Mouse (Mus musculus) brain, embryonic 14.5 days (tissue): ENCODE data around the gene Sh3kbp1.

Experiments used
- CTCF ChIP-seq: fragments of 200-500 bp; IDR thresholded peaks from 2 replicates; pipeline ENCODE4 v1.5.1; 2012; ENCODE audit warnings: inconsistent platforms, mild to moderate bottlenecking, moderate library complexity, borderline replicate concordance; ENCODE audit not compliant: insufficient read depth, insufficient read length; ENCODE audit errors: extremely low read depth
- POLR2A ChIP-seq: fragments of 200-500 bp; IDR thresholded peaks from 2 replicates; pipeline ENCODE4 v1.6.1; 2012; ENCODE audit warnings: mild to moderate bottlenecking, inconsistent platforms, borderline replicate concordance; ENCODE audit not compliant: poor library complexity, insufficient read depth, insufficient read length, severe bottlenecking; ENCODE audit errors: extremely low read depth

DNA sequence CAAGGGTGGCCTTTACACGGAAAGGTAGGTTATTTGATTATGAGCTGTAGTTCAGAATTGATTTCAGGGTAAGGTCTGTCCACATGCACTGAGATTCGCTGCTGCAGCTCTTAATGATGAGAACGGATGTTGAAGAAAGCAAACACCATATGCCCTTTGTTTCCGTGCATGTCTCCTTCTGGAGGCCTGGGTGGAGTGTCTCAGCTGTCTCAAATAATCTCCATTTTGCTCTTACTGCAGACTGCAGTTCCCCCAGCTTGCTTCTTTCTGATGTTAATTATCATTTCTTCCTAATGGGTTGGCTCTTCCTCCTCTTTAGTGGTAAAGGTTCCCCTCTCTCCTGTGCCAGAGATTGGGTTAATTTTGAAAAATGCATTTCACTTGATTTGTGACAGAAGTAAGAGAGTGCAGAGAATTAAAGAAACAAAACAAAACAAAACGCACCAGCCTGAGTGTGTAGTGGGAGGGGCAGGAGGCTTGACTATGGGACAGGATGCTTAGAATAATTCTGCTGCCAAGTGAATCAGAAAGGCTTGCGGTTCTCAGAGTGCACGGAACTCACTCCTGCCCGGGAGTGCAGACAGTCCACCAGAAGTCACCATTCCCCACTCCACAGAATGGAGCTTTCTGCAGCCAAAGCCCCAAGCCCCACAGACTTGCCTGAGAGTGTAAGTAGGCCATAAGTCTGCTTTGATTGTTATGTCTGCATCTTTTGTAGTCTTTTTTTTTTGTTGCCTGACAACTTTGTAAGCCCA is 81.2 kb downstream of the Sh3kbp1 start:
- TF ChIP-seq POLR2A (no peak), CTCF (no peak)
